Mouse (Mus musculus): ENCODE measurements at regions not wholly inside any gene's neighbourhood (a gene's known extent, or its start where the extent isn't known, plus 50 kb on each side); places are given as distances from the start of the nearest gene placed in this dataset.

DNA sequence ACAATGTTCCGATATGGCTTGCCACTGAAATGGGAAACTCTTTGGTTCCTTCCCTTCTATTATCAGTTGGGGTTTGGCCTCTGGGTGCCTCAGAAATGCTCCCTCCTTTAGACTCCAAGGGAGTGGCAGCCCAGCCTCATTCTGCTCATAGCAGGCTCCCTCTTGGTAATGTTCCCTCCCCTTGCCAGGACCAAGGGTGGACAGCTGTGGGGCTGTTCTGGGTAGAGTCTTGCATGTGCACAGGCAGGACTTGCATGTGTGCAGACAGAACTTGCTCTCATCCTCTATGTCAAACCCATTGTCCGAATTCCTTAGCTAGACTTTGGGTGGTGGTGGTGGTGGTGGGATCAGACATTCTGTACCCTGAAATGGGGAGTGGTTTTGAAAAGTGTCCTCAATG, 71.8 kb upstream of the Kif2a start:
- no peak for DNase-seq (ENCODE audit: low spot score in 2 of 2)

DNA sequence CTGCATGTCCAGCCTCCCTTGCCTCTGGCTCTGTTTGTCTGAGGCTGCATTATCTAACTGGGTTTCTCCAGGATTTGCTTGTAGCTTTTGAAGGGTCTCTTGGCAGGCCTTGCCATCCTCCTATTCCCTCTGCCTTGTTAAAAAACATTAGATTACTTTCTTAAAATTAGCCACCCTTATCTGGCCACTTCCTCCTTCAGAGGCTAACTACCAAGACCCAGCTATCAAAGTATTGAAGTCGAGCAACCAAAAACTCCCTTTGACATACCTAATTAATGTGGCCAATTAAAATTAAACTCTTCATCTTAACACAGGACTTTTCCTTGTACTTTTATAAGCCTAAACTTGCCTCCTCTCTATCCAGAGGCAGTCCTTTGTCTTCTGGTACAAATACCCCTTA, 66.3 kb upstream of the Kif2a start:
- DNase-seq (ENCODE audit: low spot score in 2 of 2) = no peak

- no peak for DNase-seq (ENCODE audit: low spot score in 2 of 2)
These were observed 65.4 kb upstream of the Kif2a start for GRCm38 (mm10) chr13:107087355-107087754.

DNA sequence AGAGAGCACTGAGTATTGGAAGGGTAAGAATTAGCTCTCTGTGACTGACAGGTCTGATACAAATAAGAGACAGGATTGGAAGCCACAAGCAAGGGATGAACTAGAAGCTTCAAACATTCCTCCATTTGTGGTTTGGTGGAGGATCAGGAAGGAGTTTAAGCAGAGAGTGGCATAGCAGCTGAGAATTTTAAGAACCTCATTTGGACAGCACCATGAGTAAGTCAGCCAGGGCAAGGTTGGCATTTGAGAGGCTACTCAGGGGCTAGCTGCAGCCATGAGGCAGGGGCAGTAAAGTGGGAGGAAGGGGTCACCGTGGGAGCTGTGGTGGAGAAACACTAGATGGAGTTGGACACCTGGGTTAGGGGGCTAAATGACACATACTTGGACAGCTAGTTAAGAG, 56.2 kb upstream of the Kif2a start:
- no peak for DNase-seq (ENCODE audit: low spot score in 2 of 2)

DNA sequence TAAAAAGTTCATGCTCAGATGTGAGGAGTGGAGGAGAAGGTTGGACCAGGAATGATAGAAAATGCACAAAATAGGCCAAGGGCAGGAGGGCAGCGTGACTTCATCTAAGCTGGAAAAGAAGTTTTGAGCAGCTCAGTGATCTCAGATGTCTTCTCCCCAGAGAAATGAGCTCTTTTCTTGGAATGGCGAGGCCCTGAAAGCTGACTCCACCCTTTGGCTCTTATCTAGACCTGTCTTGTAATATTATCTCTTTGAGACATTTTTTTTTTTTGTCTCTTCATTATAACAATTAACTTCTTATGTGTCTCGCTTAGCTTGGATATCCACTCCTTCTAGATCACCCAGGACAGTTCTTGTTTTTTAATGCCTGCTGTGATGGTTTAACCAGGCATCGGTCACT, 53.0 kb upstream of the Kif2a start:
- no peak for DNase-seq (ENCODE audit: low spot score in 2 of 2)

- no peak for DNase-seq (ENCODE audit: low spot score in 2 of 2)
These were observed 51.2 kb upstream of the Kif2a start for GRCm38 (mm10) chr13:107073039-107073620.

GRCm38 (mm10) chr13:107072345-107073038, 50.6 kb upstream of the Kif2a start:
- no peak for DNase-seq (ENCODE audit: low spot score in 2 of 2)

Measured in urinary bladder, adult 18-20 months (tissue).